Mouse (Mus musculus) kidney, postnatal 0 days (tissue): ENCODE results near the gene 1810010H24Rik. TPM values are rescaled to one million over a fixed set of nuclear protein-coding genes. Genes with fewer than 3 reads are reported as not detected.
"Not testable (repeated sequence)": the region's sequence is repeated elsewhere in the genome, so short reads cannot be mapped to it uniquely, and the experiment has no call there.

Source experiments
- ATAC-seq: fragments of 200-750 bp; cut with Nextera tagmentation; replicated peaks from 2 replicates; pipeline ENCODE4 v1.8.0; 2017; ENCODE audit warnings: low read depth, moderate number of reproducible peaks, moderate TSS enrichment, moderate library complexity; ENCODE audit not compliant: low FRiP score
- DNase-seq: peaks from one replicate; pipeline ENCODE4 v3.0.0-alpha.2; 2016; ENCODE audit warnings: low spot score
- H3K27ac ChIP-seq: fragments of 300-500 bp; sonication (generic); 2 replicates; pipeline ENCODE4 v1.5.1; 2014; ENCODE audit warnings: mild to moderate bottlenecking
- H3K27me3 ChIP-seq: fragments of 300-500 bp; sonication (generic); 2 replicates; pipeline ENCODE4 v1.6.1; 2014; ENCODE audit warnings: low read length, mixed read lengths; ENCODE audit not compliant: insufficient read depth
- H3K36me3 ChIP-seq: fragments of 300-500 bp; sonication (generic); 2 replicates; pipeline ENCODE4 v1.6.1; 2014; ENCODE audit warnings: low read length, mixed read lengths; ENCODE audit not compliant: insufficient read depth
- H3K4me1 ChIP-seq: fragments of 300-500 bp; sonication (generic); replicated peaks from 2 replicates; pipeline ENCODE4 v1.6.1; 2014; ENCODE audit warnings: antibody characterized with exemption, low read length, mixed read lengths; ENCODE audit not compliant: insufficient read depth
- H3K4me2 ChIP-seq: fragments of 300-500 bp; sonication (generic); 2 replicates; pipeline ENCODE4 v1.6.1; 2014; ENCODE audit warnings: mild to moderate bottlenecking, low read length, moderate library complexity, mixed read lengths
- H3K4me3 ChIP-seq: fragments of 300-500 bp; sonication (generic); replicated peaks from 2 replicates; pipeline ENCODE4 v1.5.1; 2014; ENCODE audit warnings: low read depth, low read length
- H3K9ac ChIP-seq: fragments of 300-500 bp; sonication (generic); 2 replicates; pipeline ENCODE4 v1.6.1; 2014; ENCODE audit warnings: low read depth, low read length
- H3K9me3 ChIP-seq: fragments of 300-500 bp; sonication (generic); replicated peaks from 2 replicates; pipeline ENCODE4 v1.6.1; 2016; ENCODE audit warnings: low read length, inconsistent platforms, mixed read lengths
- CTCF ChIP-seq: IDR thresholded peaks from 2 replicates; pipeline ENCODE4 v1.5.1; 2016; ENCODE audit warnings: antibody characterized with exemption, low read depth, mild to moderate bottlenecking, moderate library complexity
- WGBS: fragments of 180-500 bp; shearing (Covaris S2); extraction: QIAGEN DNeasy Blood & Tissue Kit; methylation state at CpG from one replicate; pipeline ENCODE4 v1.1.7; 2014; 5-methylcytosine and 5-hydroxymethylcytosine counted together
- polyA plus RNA-seq: library from polyadenylated mRNA; unstranded; fragments of >200 nt; fragmentation: Nextera tagmentation; extraction: Ambion mirVana; gene quantifications from 2 replicates; pipeline ENCODE4 v1.2.1, GENCODE M21; 2015

Gene 1810010H24Rik
- polyA plus RNA-seq, 1 experiment from 2014 or later, result 5.1 TPM

DNA sequence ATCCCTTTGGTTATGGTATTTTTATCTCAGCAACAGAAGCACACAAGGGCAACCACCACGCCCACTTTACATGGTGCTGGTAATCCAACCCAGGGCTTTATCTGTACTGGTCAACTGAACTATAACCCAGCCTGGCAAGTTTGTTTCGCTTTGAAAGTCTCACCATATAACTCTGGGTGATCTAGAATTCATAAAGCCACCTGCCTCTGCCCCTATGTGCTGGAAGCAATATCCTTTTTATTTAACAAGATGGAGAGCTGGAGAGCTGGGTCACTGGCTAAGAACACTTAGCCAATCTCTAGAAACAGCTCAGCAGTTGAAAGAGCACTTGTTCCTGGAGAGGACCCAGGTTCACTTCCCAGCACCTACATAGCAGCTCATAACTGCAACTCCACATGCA, 38.1 kb upstream of the 1810010H24Rik start:
- no peak for TF ChIP-seq CTCF
- H3K36me3 ChIP-seq, result peaks cover 35% of the 10 kb centered on the region

DNA sequence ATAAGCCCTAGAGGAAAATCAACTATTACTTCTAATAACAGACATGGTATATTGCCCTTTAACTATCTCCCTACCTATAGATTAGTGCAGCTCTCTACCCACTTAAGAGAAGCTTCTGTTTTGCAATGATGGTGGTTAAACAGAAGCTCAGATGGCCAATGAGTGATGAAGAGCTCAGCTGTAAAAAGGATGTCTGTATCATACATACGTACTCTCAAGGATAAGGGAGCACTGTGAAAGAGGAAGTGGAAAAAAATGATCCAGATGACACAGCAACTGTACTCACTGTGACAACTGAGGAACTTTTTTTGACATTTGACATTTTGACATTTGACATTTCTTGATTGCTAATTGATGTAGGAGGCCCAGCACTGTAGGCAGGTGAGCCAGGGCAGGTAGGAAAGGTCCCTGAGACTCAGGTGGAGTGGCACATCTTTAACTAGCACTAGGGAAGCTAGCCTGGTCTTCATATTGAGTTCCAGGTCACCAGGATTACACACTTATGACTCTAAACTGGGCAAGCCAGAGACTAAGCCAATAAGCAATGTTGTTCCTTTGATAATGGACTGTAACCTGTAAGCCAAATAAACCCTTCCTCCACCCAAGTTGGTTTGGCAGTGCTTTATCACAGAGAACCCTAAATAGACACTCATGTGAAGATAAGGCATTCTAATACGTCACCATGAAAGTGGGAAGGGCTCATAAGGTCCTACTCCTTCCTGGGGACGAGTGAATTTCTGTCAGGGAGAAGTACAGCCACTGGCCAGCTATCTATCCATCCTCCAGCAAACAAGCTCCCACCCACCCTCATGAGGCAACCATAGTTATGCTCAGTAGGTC, 31.0 kb upstream of the 1810010H24Rik start:
- Histone ChIP-seq H3K27ac (no peak overlapping the region), H3K4me1 (0 out of 2 replicates have a peak, but pooled peaks cover 3% of the 10 kb centered on the region), H3K9me3 (no peaks in the 10 kb centered on the region), H3K36me3 (peaks cover 31% of the 10 kb centered on the region), H3K4me2 (no peak overlapping the region), H3K9ac (no peak overlapping the region), H3K4me3 (no peak overlapping the region), H3K27me3 (no peaks in the 10 kb centered on the region)
- no peak for ATAC-seq
- no peak for TF ChIP-seq CTCF
- 79% methylated on average over 3 of the region's 3 CpGs for WGBS
- no peak for DNase-seq

More for the DNA sequence above, 38.1 kb upstream of the 1810010H24Rik start:
- H3K27ac ChIP-seq, result no peak overlapping the region
- no peak overlapping the region for H3K9ac ChIP-seq
- H3K27me3 ChIP-seq, result no peaks in the 10 kb centered on the region
- H3K9me3 ChIP-seq, result no peaks in the 10 kb centered on the region
- DNase-seq, result no peak
- H3K4me1 ChIP-seq, result 0 out of 2 replicates have a peak, but pooled peaks cover 1% of the 10 kb centered on the region
- ATAC-seq, result no peak
- no peak overlapping the region for H3K4me2 ChIP-seq
- 97% methylated on average over 2 of the region's 2 CpGs for WGBS
- H3K4me3 ChIP-seq, result no peak overlapping the region

DNA sequence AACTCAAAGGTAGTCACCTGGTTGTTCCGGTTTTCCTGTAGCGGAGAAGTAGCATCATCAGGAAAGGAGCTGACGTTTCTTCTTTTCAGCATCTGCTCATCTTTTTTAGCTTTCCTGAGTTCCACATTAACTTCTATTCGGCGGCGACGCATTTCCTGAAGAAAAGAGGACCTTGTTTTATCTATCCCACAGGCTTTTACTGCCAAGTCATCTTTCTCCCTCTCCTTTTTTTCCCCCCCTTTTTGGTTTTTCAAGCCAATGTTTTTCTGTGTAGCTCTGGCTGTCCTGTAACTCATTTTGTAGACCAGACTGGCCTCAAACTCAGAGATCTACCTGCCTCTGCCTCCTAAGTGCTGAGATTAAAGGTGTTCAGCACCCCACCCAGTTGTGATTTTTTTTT, 29.0 kb upstream of the 1810010H24Rik start:
- not testable (repeated sequence) for H3K4me2 ChIP-seq, H3K27me3 ChIP-seq, H3K9me3 ChIP-seq, ATAC-seq, H3K9ac ChIP-seq, H3K27ac ChIP-seq, H3K4me3 ChIP-seq, DNase-seq, H3K4me1 ChIP-seq
- H3K36me3 ChIP-seq, result peaks cover 13% of the 10 kb centered on the region
- WGBS, result 90% methylated on average over 7 of the region's 7 CpGs

DNA sequence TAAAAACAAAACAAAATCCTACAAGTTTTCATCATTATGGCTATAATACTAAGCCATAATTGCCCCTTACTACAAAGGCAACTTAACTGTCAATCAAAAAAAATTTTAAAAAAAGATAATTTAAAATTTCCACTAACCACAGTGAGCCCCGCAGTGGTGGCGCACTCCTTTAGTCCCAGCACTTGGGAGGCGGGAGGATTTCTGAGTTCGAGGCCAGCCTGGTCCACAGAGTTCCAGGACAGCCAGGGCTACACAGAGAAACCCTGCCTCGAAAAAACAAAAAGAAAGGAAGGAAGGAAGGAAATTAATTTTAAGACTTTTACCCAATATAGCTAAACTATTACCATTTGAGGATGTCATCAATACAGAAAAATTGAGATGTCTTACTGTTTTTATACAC, 27.5 kb upstream of the 1810010H24Rik start:
- no peak for TF ChIP-seq CTCF
- H3K4me3 ChIP-seq, result peak overlapping the region; percentile 93
- peak overlapping the region; percentile 85; the same call in 1 of the 2 replicates for H3K9ac ChIP-seq
- 0 out of 2 replicates have a peak, but pooled peaks cover 8% of the 10 kb centered on the region for H3K4me1 ChIP-seq
- H3K27me3 ChIP-seq, result no peaks in the 10 kb centered on the region
- H3K36me3 ChIP-seq, result peaks cover 11% of the 10 kb centered on the region
- H3K9me3 ChIP-seq, result no peaks in the 10 kb centered on the region
- H3K4me2 ChIP-seq, result peak overlapping the region; percentile 82
- no peak overlapping the region for H3K27ac ChIP-seq
- ATAC-seq, result no peak
- no peak for DNase-seq
- 17% methylated on average over 5 of the region's 5 CpGs for WGBS

DNA sequence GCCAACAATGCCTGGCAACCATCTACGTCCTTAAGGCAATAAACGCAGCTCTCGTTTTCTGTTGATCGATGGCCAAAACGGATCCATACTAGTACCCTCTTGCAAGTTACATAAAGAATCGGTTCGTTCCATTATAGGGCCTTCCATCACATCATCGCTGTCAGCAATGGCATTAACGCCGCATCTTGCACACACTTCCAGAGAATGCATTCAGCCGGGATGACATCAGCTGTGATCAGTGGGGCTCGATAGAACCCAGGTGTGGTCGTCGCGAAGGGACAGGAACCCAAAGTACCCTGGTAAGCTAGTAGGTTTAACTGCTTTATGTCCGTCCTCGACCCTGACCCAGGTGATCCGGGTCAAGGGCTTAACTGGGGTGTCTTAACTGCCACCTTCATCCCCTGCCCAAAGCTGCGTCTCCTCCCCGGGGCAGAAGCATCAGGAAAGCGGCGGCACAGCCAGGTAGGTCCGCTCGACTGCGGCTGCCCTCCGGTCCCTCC, 26.8 kb upstream of the 1810010H24Rik start:
- ATAC-seq, result peak; percentile 25; the same call in 1 of the 2 replicates
- Histone ChIP-seq H3K27ac (peak overlapping the region; percentile 87), H3K36me3 (peaks cover 9% of the 10 kb centered on the region), H3K9ac (peak overlapping the region; percentile 85), H3K27me3 (no peaks in the 10 kb centered on the region), H3K4me3 (peak overlapping the region; percentile 93), H3K9me3 (no peaks in the 10 kb centered on the region), H3K4me1 (0 out of 2 replicates have a peak, but pooled peaks cover 8% of the 10 kb centered on the region), H3K4me2 (peak overlapping the region; percentile 82)
- peak; percentile 40 for DNase-seq
- TF ChIP-seq CTCF, result no peak
- under 1% methylated on average over 26 of the region's 26 CpGs for WGBS

DNA sequence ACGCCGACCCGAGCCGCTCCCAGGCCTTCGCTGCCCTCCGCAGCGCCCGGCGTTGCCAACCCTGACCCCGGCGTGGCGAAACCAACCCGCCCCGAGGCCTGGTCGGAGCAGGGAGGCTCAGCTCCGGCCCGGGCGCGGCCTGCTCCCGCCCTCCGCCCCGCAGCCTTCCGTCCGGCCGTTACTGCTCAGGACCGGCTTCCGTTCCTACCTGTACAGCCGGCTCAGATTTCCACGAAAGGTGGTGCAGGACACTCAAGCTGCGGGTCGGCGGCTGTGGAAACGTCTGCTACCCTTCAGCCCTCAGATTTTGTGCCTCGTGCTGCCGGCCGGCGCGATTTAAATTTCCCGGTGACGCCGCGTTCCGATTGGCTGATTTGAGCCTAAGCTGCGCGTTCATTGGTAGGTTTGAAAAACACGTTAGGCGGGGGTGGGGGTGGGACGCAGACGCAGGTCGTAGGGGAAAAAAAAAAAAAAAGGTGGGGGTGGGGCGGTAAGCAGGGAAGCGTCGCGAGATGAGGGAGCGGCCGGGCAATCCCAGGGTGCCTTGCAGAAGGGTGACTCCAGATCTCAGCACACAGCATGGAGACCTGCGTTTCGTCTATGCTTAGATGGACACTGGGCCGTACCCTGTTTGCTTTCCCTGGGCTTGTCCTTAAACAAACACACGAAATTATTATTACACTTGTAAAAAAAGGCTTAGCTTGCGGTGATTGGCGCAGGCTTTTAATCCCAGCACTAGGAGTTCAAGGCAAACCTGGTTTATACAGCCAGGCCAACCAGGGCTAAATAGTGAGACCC, 26.1 kb upstream of the 1810010H24Rik start, which contains the start of gene Kpna2:
Kpna2 (minus strand) TSS at position 391 of the 798 bp plus-strand sequence.
- WGBS, result under 1% methylated on average over 62 of the region's 62 CpGs
- peak within 1 kb of the TSS; percentile 87 for H3K27ac ChIP-seq
- peak; percentile 91 for ATAC-seq
- peak within 1 kb of the TSS; percentile 85 for H3K9ac ChIP-seq
- peak within 1 kb of the TSS; percentile 93 for H3K4me3 ChIP-seq
- peak; percentile 95 for DNase-seq
- no peaks in the 10 kb centered on the region for H3K9me3 ChIP-seq
- no peaks in the 10 kb centered on the region for H3K27me3 ChIP-seq
- H3K4me1 ChIP-seq, result 0 out of 2 replicates have a peak, but pooled peaks cover 8% of the 10 kb centered on the region
- H3K36me3 ChIP-seq, result peaks cover 9% of the 10 kb centered on the region
- no peak for TF ChIP-seq CTCF
- H3K4me2 ChIP-seq, result peak within 1 kb of the TSS; percentile 82
